Mouse (Mus musculus) macrophage (primary cell): ENCODE data around the gene Gm4756. TPM values are rescaled to one million over a fixed set of nuclear protein-coding genes. Genes with fewer than 3 reads are reported as not detected.

Source experiments
- H3K27ac ChIP-seq: fragments of 350-480 bp; formaldehyde crosslinking; 2 replicates; pipeline ENCODE4 v1.9.0; 2021
- H3K36me3 ChIP-seq: fragments of 350-480 bp; formaldehyde crosslinking; 2 replicates; pipeline ENCODE4 v1.9.0; 2021; ENCODE audit errors: inconsistent target
- H3K4me3 ChIP-seq: fragments of 350-480 bp; formaldehyde crosslinking; 2 replicates; pipeline ENCODE4 v1.9.0; 2021; ENCODE audit errors: inconsistent target
- H3K79me2 ChIP-seq: fragments of 350-480 bp; formaldehyde crosslinking; 2 replicates; pipeline ENCODE4 v1.9.0; 2021; ENCODE audit errors: inconsistent target
- WGBS: methylation state at CpG from one replicate; pipeline ENCODE4 v1.1.7; 2026; ENCODE audit warnings: inconsistent platforms; ENCODE audit not compliant: missing documents; 5-methylcytosine and 5-hydroxymethylcytosine counted together
- polyA plus RNA-seq: library from polyadenylated mRNA; stranded (reverse); fragments of 250-400 nt; gene quantifications from 3 replicates; pipeline ENCODE4 v1.2.4, GENCODE M21; 2018; ENCODE audit warnings: inconsistent platforms

Gm4756 gene
- polyA plus RNA-seq, 1 experiment from 2014 or later, result not detected

GRCm38 (mm10) chr12:72670921-72671320 lies 21.5 kb upstream of the Gm4756 start:
- Histone ChIP-seq H3K27ac (no peak overlapping the region), H3K4me3 (no peak overlapping the region), H3K79me2 (no peaks in the 10 kb centered on the region), H3K36me3 (no peaks in the 10 kb centered on the region)
- 59% methylated on average over 8 of the region's 8 CpGs for WGBS

- Histone ChIP-seq H3K79me2 (peaks cover 9% of the 10 kb centered on the region; the same call in 1 of the 2 replicates), H3K36me3 (no peaks in the 10 kb centered on the region), H3K4me3 (no peak overlapping the region), H3K27ac (no peak overlapping the region)
- whole genome bisulfite sequencing, result 27% methylated on average over 10 of the region's 10 CpGs
Observed at GRCm38 (mm10) chr12:72667868-72668469, 18.5 kb upstream of the Gm4756 start.

GRCm38 (mm10) chr12:72666015-72666414 lies 16.6 kb upstream of the Gm4756 start:
- WGBS, result 91% methylated on average over 5 of the region's 5 CpGs
- Histone ChIP-seq H3K36me3 (no peaks in the 10 kb centered on the region), H3K27ac (no peak overlapping the region), H3K79me2 (peaks cover 21% of the 10 kb centered on the region; the same call in 1 of the 2 replicates), H3K4me3 (no peak overlapping the region)

- under 1% methylated on average over 33 of the region's 33 CpGs for WGBS
- peaks cover 21% of the 10 kb centered on the region; the same call in 1 of the 2 replicates for H3K79me2 ChIP-seq
- H3K4me3 ChIP-seq, result peak within 1 kb of the TSS; percentile 85
- peak within 1 kb of the TSS; percentile 68 for H3K27ac ChIP-seq
- H3K36me3 ChIP-seq, result no peaks in the 10 kb centered on the region
Observed at GRCm38 (mm10) chr12:72664735-72665337, 15.4 kb upstream of the Gm4756 start, which contains the start of gene Dhrs7. TSS of gene Dhrs7 (minus strand) at chr12:72664909.

GRCm38 (mm10) chr12:72664020-72664734 lies 14.7 kb upstream of the Gm4756 start:
- 6% methylated on average over 28 of the region's 28 CpGs for WGBS
- Histone ChIP-seq H3K79me2 (peaks cover 21% of the 10 kb centered on the region; the same call in 1 of the 2 replicates), H3K4me3 (peak overlapping the region; percentile 85), H3K36me3 (no peaks in the 10 kb centered on the region), H3K27ac (peak overlapping the region; percentile 46)

- H3K27ac ChIP-seq, result no peak overlapping the region
- H3K36me3 ChIP-seq, result peaks cover 29% of the 10 kb centered on the region; the same call in 1 of the 2 replicates
- H3K79me2 ChIP-seq, result no peaks in the 10 kb centered on the region; the same call in 1 of the 2 replicates
- WGBS, result 94% methylated on average over 16 of the region's 16 CpGs
- H3K4me3 ChIP-seq, result no peak overlapping the region
Observed at GRCm38 (mm10) chr12:72655775-72656174, 6.3 kb upstream of the Gm4756 start.

- 35% methylated on average over 4 of the region's 4 CpGs for WGBS
- Histone ChIP-seq H3K79me2 (no peaks in the 10 kb centered on the region), H3K27ac (no peak overlapping the region), H3K4me3 (no peak overlapping the region), H3K36me3 (peaks cover 38% of the 10 kb centered on the region; the same call in 1 of the 2 replicates)
Observed at GRCm38 (mm10) chr12:72654698-72655097, 5.2 kb upstream of the Gm4756 start.

- no peak overlapping the region for H3K27ac ChIP-seq
- H3K4me3 ChIP-seq, result no peak overlapping the region
- H3K36me3 ChIP-seq, result peaks cover 34% of the 10 kb centered on the region; the same call in 1 of the 2 replicates
- WGBS, result 88% methylated on average over 14 of the region's 14 CpGs
- H3K79me2 ChIP-seq, result no peaks in the 10 kb centered on the region
Observed at GRCm38 (mm10) chr12:72648921-72649320, 540 bp downstream of the Gm4756 start.

- 81% methylated on average over 3 of the region's 3 CpGs for WGBS
Observed at GRCm38 (mm10) chr12:72638025-72638424, 11.4 kb downstream of the Gm4756 start.

GRCm38 (mm10) chr12:72628751-72629150 lies 20.7 kb downstream of the Gm4756 start:
- Histone ChIP-seq H3K79me2 (no peaks in the 10 kb centered on the region), H3K36me3 (no peaks in the 10 kb centered on the region), H3K27ac (no peak overlapping the region), H3K4me3 (no peak overlapping the region)
- WGBS, result 98% methylated on average over 7 of the region's 7 CpGs

More at GRCm38 (mm10) chr12:72638025-72638424, 11.4 kb downstream of the Gm4756 start:
- no peaks in the 10 kb centered on the region for H3K36me3 ChIP-seq
- no peak overlapping the region for H3K27ac ChIP-seq
- H3K4me3 ChIP-seq, result no peak overlapping the region
- H3K79me2 ChIP-seq, result no peaks in the 10 kb centered on the region

GRCm38 (mm10) chr12:72622853-72623496 lies 26.5 kb downstream of the Gm4756 start:
- no peaks in the 10 kb centered on the region for H3K79me2 ChIP-seq
- no peak overlapping the region for H3K4me3 ChIP-seq
- H3K27ac ChIP-seq, result no peak overlapping the region
- H3K36me3 ChIP-seq, result no peaks in the 10 kb centered on the region
- 2% methylated on average over 5 of the region's 5 CpGs for WGBS

GRCm38 (mm10) chr12:72621441-72621840 lies 28.0 kb downstream of the Gm4756 start:
- Histone ChIP-seq H3K4me3 (no peak overlapping the region), H3K36me3 (no peaks in the 10 kb centered on the region), H3K79me2 (no peaks in the 10 kb centered on the region), H3K27ac (no peak overlapping the region)
- WGBS, result 0% methylated on average over 1 of the region's 1 CpGs

- WGBS, result 91% methylated on average over 7 of the region's 7 CpGs
Observed at GRCm38 (mm10) chr12:72620856-72621255, 28.6 kb downstream of the Gm4756 start.

GRCm38 (mm10) chr12:72612053-72612452 lies 37.4 kb downstream of the Gm4756 start:
- 88% methylated on average over 3 of the region's 3 CpGs for WGBS
- Histone ChIP-seq H3K79me2 (no peaks in the 10 kb centered on the region), H3K27ac (no peak overlapping the region), H3K4me3 (no peak overlapping the region), H3K36me3 (no peaks in the 10 kb centered on the region)

More at GRCm38 (mm10) chr12:72620856-72621255, 28.6 kb downstream of the Gm4756 start:
- Histone ChIP-seq H3K4me3 (no peak overlapping the region), H3K27ac (no peak overlapping the region), H3K79me2 (no peaks in the 10 kb centered on the region), H3K36me3 (no peaks in the 10 kb centered on the region)
